Mouse (Mus musculus) cerebellum, adult 9-11 months (tissue): ENCODE data around the gene Slc38a9.

ENCODE experiments used
- DNase-seq: peaks from one replicate; pipeline ENCODE4 v3.0.0; 2022

Gene Slc38a9

GRCm38 (mm10) chr13:112772252-112772651 lies 111.7 kb downstream of the Slc38a9 start:
- no peak for DNase-seq

GRCm38 (mm10) chr13:112772861-112773260 lies 112.3 kb downstream of the Slc38a9 start:
- DNase-seq, result no peak

GRCm38 (mm10) chr13:112773991-112774675 lies 113.6 kb downstream of the Slc38a9 start:
- DNase-seq, result no peak

- no peak for DNase-seq
Measured at GRCm38 (mm10) chr13:112775856-112776255, 115.3 kb downstream of the Slc38a9 start.

DNA sequence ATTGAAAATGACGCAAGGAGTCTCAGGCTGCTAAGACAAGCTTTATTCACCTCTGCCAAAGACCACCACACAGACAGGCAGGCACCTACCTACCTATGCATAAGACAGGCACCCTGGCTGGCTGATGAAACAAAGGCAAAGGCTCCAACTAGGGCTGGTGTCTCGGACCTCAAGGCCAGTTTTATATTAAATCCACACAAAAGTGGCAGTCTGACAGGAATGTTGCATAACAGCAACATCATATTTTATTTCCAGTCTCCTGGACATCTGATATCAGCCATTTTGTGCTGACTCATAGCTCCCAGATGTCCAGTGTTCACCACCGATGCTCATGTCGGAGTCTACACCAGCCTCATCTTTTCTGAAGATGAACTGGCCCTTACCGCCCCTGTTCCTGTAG lies 117.9 kb downstream of the Slc38a9 start:
- no peak for DNase-seq

DNA sequence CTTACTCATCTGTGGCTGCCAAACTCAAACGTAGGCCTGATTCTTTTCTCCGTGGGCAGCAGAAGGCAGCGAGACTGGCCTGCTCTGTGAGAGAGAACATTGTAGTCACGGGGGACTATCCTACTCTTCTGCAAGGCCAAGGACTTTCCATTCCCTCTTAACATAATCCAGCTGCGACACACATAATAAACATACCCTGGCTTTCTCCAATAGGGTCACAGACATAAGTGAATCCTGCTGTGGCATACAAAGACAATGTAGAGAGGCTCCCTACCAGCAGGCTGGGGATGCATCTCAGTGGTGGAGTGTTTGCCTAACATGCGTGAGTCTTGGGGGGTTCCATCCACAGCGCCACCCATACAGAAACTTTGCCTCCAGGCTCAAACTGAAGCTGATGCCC lies 124.8 kb downstream of the Slc38a9 start:
- no peak for DNase-seq

DNA sequence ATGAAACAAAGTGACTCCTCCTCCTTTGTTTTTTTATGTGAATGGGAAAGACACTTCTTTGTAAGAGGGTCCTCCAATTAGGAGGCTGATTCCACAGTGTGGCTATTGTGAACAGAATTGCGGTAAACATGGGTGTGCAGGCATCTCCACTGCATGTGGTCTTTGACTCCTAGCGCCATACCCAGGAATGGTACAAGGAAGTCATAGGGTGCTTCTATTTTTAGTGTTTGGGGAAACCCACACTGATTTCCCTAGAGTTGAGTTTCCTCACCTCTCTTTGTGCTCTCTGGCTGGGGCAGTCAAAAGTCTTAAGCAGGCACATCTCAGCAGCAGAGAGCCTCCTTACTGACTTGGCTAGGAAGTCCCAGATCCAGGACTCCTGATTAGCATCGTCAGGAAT lies 125.6 kb downstream of the Slc38a9 start:
- no peak for DNase-seq

GRCm38 (mm10) chr13:112786942-112787533 lies 126.5 kb downstream of the Slc38a9 start:
- DNase-seq, result no peak
